Mouse (Mus musculus): ENCODE data around the gene Zmym6.

The Zmym6 gene

GRCm38 (mm10) chr4:127076875-127077548, at the start of gene Zmym6:
Gene Zmym6 (plus strand): TSS chr4:127077383.
- no peaks in the 10 kb centered on the region for H3K27me3 ChIP-seq (ENCODE audit: insufficient read depth, low read length)
- H3K9me3 ChIP-seq (ENCODE audit: low read length): peaks cover 16% of the 10 kb centered on the region

GRCm38 (mm10) chr4:127037158-127037557, 40.0 kb upstream of the Zmym6 start:
- peaks cover 96% of the 10 kb centered on the region for H3K36me3 ChIP-seq (ENCODE audit: insufficient read depth, low read length)

More at GRCm38 (mm10) chr4:127076875-127077548, at the start of gene Zmym6:
- Histone ChIP-seq H3K4me3 (replicated peaks; ENCODE audit: low read length) (peak within 1 kb of the TSS; percentile 90), H3K36me3 (ENCODE audit: insufficient read depth, low read length) (peaks cover 14% of the 10 kb centered on the region), H3K4me1 (replicated peaks; ENCODE audit: low read depth, low read length) (peaks cover 30% of the 10 kb centered on the region)
- TF ChIP-seq NANOG (IDR thresholded peaks at IDR 0.05; ENCODE audit: borderline replicate concordance, low read length) (no peak), POU5F1 (IDR thresholded peaks at IDR 0.05; ENCODE audit: borderline replicate concordance, low read length) (no peak), CTCF (conservative IDR thresholded peaks at IDR 0.05; ENCODE audit: low read length) (no peak)

GRCm38 (mm10) chr4:127037908-127038827, 39.0 kb upstream of the Zmym6 start:
- no peak for TF ChIP-seq NANOG (IDR thresholded peaks at IDR 0.05; ENCODE audit: borderline replicate concordance, low read length)
- TF ChIP-seq POU5F1 (IDR thresholded peaks at IDR 0.05; ENCODE audit: borderline replicate concordance, low read length): no peak
- TF ChIP-seq CTCF (conservative IDR thresholded peaks at IDR 0.05; ENCODE audit: low read length): no peak
- Histone ChIP-seq H3K9me3 (ENCODE audit: low read length) (no peaks in the 10 kb centered on the region), H3K27me3 (ENCODE audit: insufficient read depth, low read length) (no peaks in the 10 kb centered on the region), H3K4me3 (replicated peaks; ENCODE audit: low read length) (no peak overlapping the region), H3K36me3 (ENCODE audit: insufficient read depth, low read length) (peaks cover 95% of the 10 kb centered on the region), H3K4me1 (replicated peaks; ENCODE audit: low read depth, low read length) (peaks cover 9% of the 10 kb centered on the region)

More at GRCm38 (mm10) chr4:127037158-127037557, 40.0 kb upstream of the Zmym6 start:
- Histone ChIP-seq H3K4me3 (replicated peaks; ENCODE audit: low read length) (no peak overlapping the region), H3K27me3 (ENCODE audit: insufficient read depth, low read length) (no peaks in the 10 kb centered on the region), H3K9me3 (ENCODE audit: low read length) (no peaks in the 10 kb centered on the region), H3K4me1 (replicated peaks; ENCODE audit: low read depth, low read length) (peaks cover 19% of the 10 kb centered on the region)
- TF ChIP-seq CTCF (conservative IDR thresholded peaks at IDR 0.05; ENCODE audit: low read length) (no peak), POU5F1 (IDR thresholded peaks at IDR 0.05; ENCODE audit: borderline replicate concordance, low read length) (no peak), NANOG (IDR thresholded peaks at IDR 0.05; ENCODE audit: borderline replicate concordance, low read length) (no peak)

GRCm38 (mm10) chr4:127038828-127039349, 38.3 kb upstream of the Zmym6 start:
- Histone ChIP-seq H3K36me3 (ENCODE audit: insufficient read depth, low read length) (peaks cover 95% of the 10 kb centered on the region), H3K4me3 (replicated peaks; ENCODE audit: low read length) (no peak overlapping the region), H3K27me3 (ENCODE audit: insufficient read depth, low read length) (no peaks in the 10 kb centered on the region), H3K9me3 (ENCODE audit: low read length) (no peaks in the 10 kb centered on the region), H3K4me1 (replicated peaks; ENCODE audit: low read depth, low read length) (peaks cover 6% of the 10 kb centered on the region; the same call in 1 of the 2 replicates)
- TF ChIP-seq CTCF (conservative IDR thresholded peaks at IDR 0.05; ENCODE audit: low read length) (no peak), NANOG (IDR thresholded peaks at IDR 0.05; ENCODE audit: borderline replicate concordance, low read length) (no peak), POU5F1 (IDR thresholded peaks at IDR 0.05; ENCODE audit: borderline replicate concordance, low read length) (no peak)

GRCm38 (mm10) chr4:127039871-127040483, 37.2 kb upstream of the Zmym6 start:
- TF ChIP-seq CTCF (conservative IDR thresholded peaks at IDR 0.05; ENCODE audit: low read length): no peak

GRCm38 (mm10) chr4:127043540-127043939, 33.6 kb upstream of the Zmym6 start:
- Histone ChIP-seq H3K36me3 (ENCODE audit: insufficient read depth, low read length) (peaks cover 97% of the 10 kb centered on the region), H3K27me3 (ENCODE audit: insufficient read depth, low read length) (no peaks in the 10 kb centered on the region), H3K9me3 (ENCODE audit: low read length) (no peaks in the 10 kb centered on the region), H3K4me3 (replicated peaks; ENCODE audit: low read length) (no peak overlapping the region), H3K4me1 (replicated peaks; ENCODE audit: low read depth, low read length) (peaks cover 32% of the 10 kb centered on the region)
- TF ChIP-seq POU5F1 (IDR thresholded peaks at IDR 0.05; ENCODE audit: borderline replicate concordance, low read length) (no peak), CTCF (conservative IDR thresholded peaks at IDR 0.05; ENCODE audit: low read length) (no peak), NANOG (IDR thresholded peaks at IDR 0.05; ENCODE audit: borderline replicate concordance, low read length) (no peak)

More at GRCm38 (mm10) chr4:127039871-127040483, 37.2 kb upstream of the Zmym6 start:
- Histone ChIP-seq H3K4me1 (replicated peaks; ENCODE audit: low read depth, low read length) (peaks cover 13% of the 10 kb centered on the region; the same call in 1 of the 2 replicates), H3K36me3 (ENCODE audit: insufficient read depth, low read length) (peaks cover 95% of the 10 kb centered on the region), H3K9me3 (ENCODE audit: low read length) (no peaks in the 10 kb centered on the region), H3K27me3 (ENCODE audit: insufficient read depth, low read length) (no peaks in the 10 kb centered on the region), H3K4me3 (replicated peaks; ENCODE audit: low read length) (no peak overlapping the region)

- H3K27me3 ChIP-seq (ENCODE audit: insufficient read depth, low read length): no peaks in the 10 kb centered on the region
- H3K4me3 ChIP-seq (replicated peaks; ENCODE audit: low read length): no peak overlapping the region
- no peaks in the 10 kb centered on the region for H3K9me3 ChIP-seq (ENCODE audit: low read length)
- TF ChIP-seq NANOG (IDR thresholded peaks at IDR 0.05; ENCODE audit: borderline replicate concordance, low read length): no peak
- TF ChIP-seq CTCF (conservative IDR thresholded peaks at IDR 0.05; ENCODE audit: low read length): no peak
- no peak for TF ChIP-seq POU5F1 (IDR thresholded peaks at IDR 0.05; ENCODE audit: borderline replicate concordance, low read length)
- H3K4me1 ChIP-seq (replicated peaks; ENCODE audit: low read depth, low read length): peaks cover 51% of the 10 kb centered on the region
- H3K36me3 ChIP-seq (ENCODE audit: insufficient read depth, low read length): peaks cover 92% of the 10 kb centered on the region
These were observed 26.1 kb upstream of the Zmym6 start for GRCm38 (mm10) chr4:127051121-127051520.

- Histone ChIP-seq H3K27me3 (ENCODE audit: insufficient read depth, low read length) (no peaks in the 10 kb centered on the region), H3K4me1 (replicated peaks; ENCODE audit: low read depth, low read length) (peaks cover 60% of the 10 kb centered on the region), H3K4me3 (replicated peaks; ENCODE audit: low read length) (no peak overlapping the region), H3K36me3 (ENCODE audit: insufficient read depth, low read length) (peaks cover 92% of the 10 kb centered on the region), H3K9me3 (ENCODE audit: low read length) (no peaks in the 10 kb centered on the region)
- TF ChIP-seq NANOG (IDR thresholded peaks at IDR 0.05; ENCODE audit: borderline replicate concordance, low read length) (no peak), CTCF (conservative IDR thresholded peaks at IDR 0.05; ENCODE audit: low read length) (no peak)
These were observed 24.1 kb upstream of the Zmym6 start for GRCm38 (mm10) chr4:127053071-127053470.
